Mouse (Mus musculus) lung, embryonic 15.5 days (tissue): ENCODE data around the gene Btbd35f1. TPM values are rescaled to one million over a fixed set of nuclear protein-coding genes. Genes with fewer than 3 reads are reported as not detected.
"Not testable (repeated sequence)": the region's sequence is repeated elsewhere in the genome, so short reads cannot be mapped to it uniquely, and the experiment has no call there.

Experiments
- ATAC-seq: fragments of 200-750 bp; cut with Nextera tagmentation; 2 replicates; pipeline ENCODE4 v1.8.0; 2017; ENCODE audit warnings: moderate number of reproducible peaks, borderline replicate concordance; ENCODE audit not compliant: low FRiP score, low TSS enrichment; ENCODE audit errors: extremely low read depth
- H3K27ac ChIP-seq: fragments of 300-500 bp; sonication (generic); 2 replicates; pipeline ENCODE4 v1.5.1; 2015; ENCODE audit warnings: moderate library complexity, mild to moderate bottlenecking, inconsistent platforms
- H3K27me3 ChIP-seq: fragments of 300-500 bp; sonication (generic); 2 replicates; pipeline ENCODE4 v1.6.1; 2015; ENCODE audit warnings: inconsistent platforms
- H3K36me3 ChIP-seq: fragments of 300-500 bp; sonication (generic); 2 replicates; pipeline ENCODE4 v1.6.1; 2015; ENCODE audit warnings: inconsistent platforms
- H3K4me1 ChIP-seq: fragments of 300-500 bp; sonication (generic); 2 replicates; pipeline ENCODE4 v1.6.1; 2015; ENCODE audit warnings: inconsistent platforms
- H3K4me2 ChIP-seq: fragments of 300-500 bp; sonication (generic); 2 replicates; pipeline ENCODE4 v1.6.1; 2015; ENCODE audit warnings: inconsistent platforms, mild to moderate bottlenecking, moderate library complexity
- H3K4me3 ChIP-seq: fragments of 300-500 bp; sonication (generic); 2 replicates; pipeline ENCODE4 v1.5.1; 2015; ENCODE audit warnings: mild to moderate bottlenecking, inconsistent platforms
- H3K9ac ChIP-seq: fragments of 300-500 bp; sonication (generic); 2 replicates; pipeline ENCODE4 v1.6.1; 2015; ENCODE audit warnings: inconsistent platforms
- H3K9me3 ChIP-seq: fragments of 300-500 bp; sonication (generic); 2 replicates; pipeline ENCODE4 v1.6.1; 2016; ENCODE audit warnings: inconsistent platforms
- WGBS: fragments of 180-500 bp; shearing (Covaris S2); methylation state at CpG from one replicate; pipeline ENCODE4 v1.1.7; 2015; 5-methylcytosine and 5-hydroxymethylcytosine counted together
- polyA plus RNA-seq: library from polyadenylated mRNA; unstranded; fragments of >200 nt; fragmentation: Nextera tagmentation; extraction: Ambion mirVana; gene quantifications from 2 replicates; pipeline ENCODE4 v1.2.1, GENCODE M21; 2015

The Btbd35f1 gene
- not detected in 2 replicates for polyA plus RNA-seq

DNA sequence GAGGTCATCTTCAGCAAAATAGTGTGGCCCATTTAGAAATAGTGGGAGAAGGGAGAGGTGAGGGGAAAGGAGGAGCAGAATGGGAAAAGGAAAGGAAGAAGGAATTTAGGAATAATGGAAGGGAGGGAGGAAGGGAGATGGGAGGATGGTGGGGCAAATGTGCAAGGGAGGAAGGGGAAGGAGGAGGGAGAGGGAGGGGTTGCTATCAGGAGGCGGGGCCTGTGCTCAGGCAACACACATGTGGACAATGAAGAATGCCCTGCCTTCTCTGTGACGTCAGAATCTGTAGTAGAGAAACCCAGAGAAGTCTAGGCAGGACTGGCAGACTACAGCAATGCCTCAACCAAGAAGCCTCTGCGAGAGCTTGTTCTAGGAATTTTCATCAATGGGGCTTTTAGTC, at the start of gene Btbd35f1:
Gene Btbd35f1 (plus strand): TSS at position 301 of the 400 bp plus-strand sequence.
- H3K9ac ChIP-seq, ATAC-seq, H3K9me3 ChIP-seq, H3K4me3 ChIP-seq, H3K27me3 ChIP-seq, H3K4me2 ChIP-seq, H3K4me1 ChIP-seq, H3K36me3 ChIP-seq, H3K27ac ChIP-seq: not testable (repeated sequence)
- no CpG with 5 or more reads among the region's 3 CpGs for WGBS

- H3K27ac ChIP-seq, H3K9me3 ChIP-seq, ATAC-seq, H3K4me2 ChIP-seq, H3K4me1 ChIP-seq, H3K9ac ChIP-seq, H3K36me3 ChIP-seq, H3K27me3 ChIP-seq, H3K4me3 ChIP-seq: not testable (repeated sequence)
- 91% methylated on average over 1 of the region's 1 CpGs for WGBS
Observed at GRCm38 (mm10) chrX:32590878-32591542, 31.2 kb downstream of the Btbd35f1 start.

GRCm38 (mm10) chrX:32601008-32601407, 41.2 kb downstream of the Btbd35f1 start:
- not testable (repeated sequence) for H3K27me3 ChIP-seq, H3K36me3 ChIP-seq, H3K9ac ChIP-seq, H3K4me2 ChIP-seq, H3K27ac ChIP-seq, ATAC-seq, H3K4me1 ChIP-seq, H3K9me3 ChIP-seq, H3K4me3 ChIP-seq
- WGBS = 94% methylated on average over 1 of the region's 2 CpGs

DNA sequence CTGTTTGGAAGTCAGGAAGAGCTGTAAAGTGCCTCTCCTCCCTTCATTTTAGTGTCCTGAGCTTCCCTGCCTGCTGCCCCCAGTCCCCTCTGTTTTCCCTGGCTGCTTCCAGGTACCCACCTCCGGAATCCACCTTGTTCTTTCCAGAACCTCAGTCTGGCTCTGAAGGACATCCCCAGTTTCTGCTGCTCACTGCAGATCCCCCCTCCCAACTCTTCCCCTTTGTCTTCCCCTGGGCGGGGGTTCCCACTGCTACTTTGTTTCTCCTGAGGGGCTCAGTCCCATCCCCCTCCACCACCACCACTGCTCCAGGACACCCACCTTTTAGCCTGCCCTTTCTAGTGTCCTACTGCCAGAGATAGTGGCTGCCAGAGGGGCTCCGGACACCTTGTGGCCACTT, 41.6 kb downstream of the Btbd35f1 start:
- WGBS = 67% methylated on average over 3 of the region's 3 CpGs
- not testable (repeated sequence) for H3K4me2 ChIP-seq, ATAC-seq, H3K27me3 ChIP-seq, H3K4me3 ChIP-seq, H3K27ac ChIP-seq, H3K4me1 ChIP-seq, H3K9me3 ChIP-seq, H3K9ac ChIP-seq, H3K36me3 ChIP-seq

Other genes starting within 250 kb of the Btbd35f1 start
- gene Gm5926, start 90.7 kb downstream of the Btbd35f1 start, polyA plus RNA-seq = not detected in 2 replicates
- not detected in 2 replicates for gene Btbd35f21, start 166.1 kb downstream of the Btbd35f1 start, polyA plus RNA-seq